Mouse (Mus musculus) CH12.LX (cell line): ENCODE results near the gene Rapgef4. TPM values are rescaled to one million over a fixed set of nuclear protein-coding genes. Genes with fewer than 3 reads are reported as not detected.

ENCODE experiments used
- DNase-seq: peaks from one replicate; pipeline ENCODE4 v3.0.0-alpha.2; 2013; ENCODE audit errors: extremely low read depth
- H3K27ac ChIP-seq: 2 replicates; pipeline ENCODE4 v1.5.1; 2012; ENCODE audit warnings: low read depth, mild to moderate bottlenecking, control low read depth, moderate library complexity; ENCODE audit not compliant: insufficient read depth
- H3K27me3 ChIP-seq: replicated peaks from 2 replicates; pipeline ENCODE3; 2012; ENCODE audit warnings: inconsistent platforms
- H3K36me3 ChIP-seq, 2 experiments: replicated peaks in 1 of 2; 2 replicates each; pipeline versions ENCODE3 to v1.6.1; 2012; ENCODE audit warnings: inconsistent platforms in 1 of 2, low read length in 1 of 2, mild to moderate bottlenecking in 1 of 2, mixed read lengths in 1 of 2, moderate library complexity in 1 of 2; ENCODE audit not compliant: control insufficient read depth in 1 of 2, insufficient read depth in 1 of 2
- H3K4me1 ChIP-seq, 2 experiments: 2 replicates each; pipeline ENCODE4 v1.6.1; 2012; ENCODE audit warnings: inconsistent platforms in 1 of 2, moderate library complexity in 1 of 2; ENCODE audit not compliant: insufficient read depth in 2 of 2, control insufficient read depth in 1 of 2
- H3K4me2 ChIP-seq: 2 replicates; pipeline ENCODE4 v1.6.1; 2012; ENCODE audit warnings: low read depth, mild to moderate bottlenecking, control low read depth; ENCODE audit not compliant: poor library complexity, insufficient read depth, severe bottlenecking
- H3K4me3 ChIP-seq, 3 experiments: fragments of 150-350 bp in 1 of 3; sonication (generic) in 1 of 3; replicated peaks in 1 of 3; 2 replicates each; pipeline versions ENCODE3 to v1.5.1; 2011 to 2012; ENCODE audit warnings: low read depth in 2 of 3, low read length in 2 of 3, mild to moderate bottlenecking in 2 of 3, moderate library complexity in 2 of 3, control low read depth in 1 of 3, improper control_type of control experiment in 1 of 3, inconsistent platforms in 1 of 3, mixed read lengths in 1 of 3; ENCODE audit not compliant: poor library complexity in 1 of 3
- H3K79me2 ChIP-seq: replicated peaks from 2 replicates; pipeline ENCODE4 v1.6.1; 2012; ENCODE audit warnings: mild to moderate bottlenecking, moderate library complexity; ENCODE audit not compliant: control insufficient read depth, poor library complexity, insufficient read depth, severe bottlenecking; ENCODE audit errors: extremely low read depth
- H3K9ac ChIP-seq: 2 replicates; pipeline ENCODE4 v1.6.1; 2012; ENCODE audit warnings: low read depth, mild to moderate bottlenecking, control low read depth, moderate library complexity; ENCODE audit not compliant: insufficient read depth
- H3K9me3 ChIP-seq: replicated peaks from 2 replicates; pipeline ENCODE3; 2012; ENCODE audit warnings: low read length, inconsistent platforms, mixed read lengths
- BHLHE40 ChIP-seq: IDR thresholded peaks from 2 replicates; pipeline ENCODE4 v1.6.1; 2011; ENCODE audit warnings: mild to moderate bottlenecking, low read depth, low read length, improper control_type of control experiment
- CHD1 ChIP-seq: IDR thresholded peaks from 2 replicates; pipeline ENCODE4 v1.6.1; 2012; ENCODE audit warnings: low read depth, low read length, improper control_type of control experiment, inconsistent platforms
- CHD2 ChIP-seq: IDR thresholded peaks from 2 replicates; pipeline ENCODE4 v1.6.1; 2011; ENCODE audit warnings: low read length, improper control_type of control experiment
- CTCF ChIP-seq, 2 experiments: IDR thresholded peaks in 1 of 2; conservative IDR thresholded peaks in 1 of 2; 2 replicates each; pipeline ENCODE4 v1.5.1; 2011 to 2012; ENCODE audit warnings: low read depth in 2 of 2, low read length in 2 of 2, improper control_type of control experiment in 1 of 2, inconsistent platforms in 1 of 2, mild to moderate bottlenecking in 1 of 2, moderate library complexity in 1 of 2
- E2F4 ChIP-seq: IDR thresholded peaks from 2 replicates; pipeline ENCODE4 v1.6.1; 2011; ENCODE audit warnings: low read depth, low read length, improper control_type of control experiment; ENCODE audit not compliant: insufficient replicate concordance
- ELF1 ChIP-seq: IDR thresholded peaks from 2 replicates; pipeline ENCODE4 v1.6.1; 2014; ENCODE audit warnings: low read depth, mild to moderate bottlenecking, inconsistent platforms, low read length, improper control_type of control experiment
- EP300 ChIP-seq: IDR thresholded peaks from 2 replicates; pipeline ENCODE4 v1.6.1; 2011; ENCODE audit warnings: low read length, improper control_type of control experiment
- ETS1 ChIP-seq: conservative IDR thresholded peaks from 2 replicates; pipeline ENCODE4 v1.6.1; 2012; ENCODE audit warnings: low read depth, mild to moderate bottlenecking, inconsistent platforms, low read length, improper control_type of control experiment, moderate library complexity
- GABPA ChIP-seq: IDR thresholded peaks from 2 replicates; pipeline ENCODE4 v1.6.1; 2012; ENCODE audit warnings: low read depth, low read length, improper control_type of control experiment, inconsistent platforms; ENCODE audit not compliant: insufficient replicate concordance
- HCFC1 ChIP-seq: IDR thresholded peaks from 2 replicates; pipeline ENCODE4 v1.6.1; 2012; ENCODE audit warnings: low read depth, mild to moderate bottlenecking, inconsistent platforms, low read length, improper control_type of control experiment
- IRF4 ChIP-seq: IDR thresholded peaks from 2 replicates; pipeline ENCODE4 v1.6.1; 2014; ENCODE audit warnings: low read depth, mild to moderate bottlenecking, inconsistent platforms, low read length, improper control_type of control experiment
- JUN ChIP-seq: IDR thresholded peaks from 2 replicates; pipeline ENCODE4 v1.6.1; 2011; ENCODE audit warnings: low read depth, mild to moderate bottlenecking, low read length, improper control_type of control experiment, moderate library complexity; ENCODE audit not compliant: insufficient read depth
- JUND ChIP-seq: conservative IDR thresholded peaks from 2 replicates; pipeline ENCODE4 v1.6.1; 2011; ENCODE audit warnings: low read depth, low read length, improper control_type of control experiment
- MAFK ChIP-seq: IDR thresholded peaks from 2 replicates; pipeline ENCODE4 v1.6.1; 2011; ENCODE audit warnings: low read length, improper control_type of control experiment; ENCODE audit not compliant: insufficient replicate concordance
- MAX ChIP-seq: IDR thresholded peaks from 2 replicates; pipeline ENCODE4 v1.6.1; 2011; ENCODE audit warnings: low read length, improper control_type of control experiment
- MEF2A ChIP-seq: IDR thresholded peaks from 2 replicates; pipeline ENCODE4 v1.6.1; 2014; ENCODE audit warnings: low read depth, mild to moderate bottlenecking, inconsistent platforms, low read length, improper control_type of control experiment, borderline replicate concordance
- MXI1 ChIP-seq: IDR thresholded peaks from 2 replicates; pipeline ENCODE4 v1.6.1; 2011; ENCODE audit warnings: mild to moderate bottlenecking, low read depth, low read length, improper control_type of control experiment
- MYC ChIP-seq: IDR thresholded peaks from 2 replicates; pipeline ENCODE4 v1.6.1; 2011; ENCODE audit warnings: low read depth, mild to moderate bottlenecking, improper control_type of control experiment, low read length
- NELFE ChIP-seq: IDR thresholded peaks from 2 replicates; pipeline ENCODE4 v1.6.1; 2011; ENCODE audit warnings: low read depth, low read length, improper control_type of control experiment
- NRF1 ChIP-seq: IDR thresholded peaks from 2 replicates; pipeline ENCODE4 v1.6.1; 2014; ENCODE audit warnings: low read depth, mild to moderate bottlenecking, inconsistent platforms, low read length, improper control_type of control experiment, moderate library complexity
- PAX5 ChIP-seq: IDR thresholded peaks from 2 replicates; pipeline ENCODE4 v1.6.1; 2012; ENCODE audit warnings: low read length, inconsistent platforms, mixed read lengths
- POLR2A ChIP-seq: IDR thresholded peaks from 2 replicates; pipeline ENCODE4 v1.6.1; 2011; ENCODE audit warnings: low read depth, mild to moderate bottlenecking, improper control_type of control experiment, low read length
- RAD21 ChIP-seq: IDR thresholded peaks from 2 replicates; pipeline ENCODE4 v1.6.1; 2011; ENCODE audit warnings: low read depth, mild to moderate bottlenecking, low read length, improper control_type of control experiment, moderate library complexity
- SIN3A ChIP-seq: IDR thresholded peaks from 2 replicates; pipeline ENCODE4 v1.6.1; 2012; ENCODE audit warnings: low read length, improper control_type of control experiment, inconsistent platforms
- TBP ChIP-seq: conservative IDR thresholded peaks from 2 replicates; pipeline ENCODE4 v1.6.1; 2011; ENCODE audit warnings: low read depth, low read length, improper control_type of control experiment
- TCF12 ChIP-seq: IDR thresholded peaks from 2 replicates; pipeline ENCODE4 v1.6.1; 2014; ENCODE audit warnings: low read depth, mild to moderate bottlenecking, inconsistent platforms, low read length, improper control_type of control experiment
- USF1 ChIP-seq: IDR thresholded peaks from 2 replicates; pipeline ENCODE4 v1.6.1; 2014; ENCODE audit warnings: low read depth, mild to moderate bottlenecking, inconsistent platforms, low read length, improper control_type of control experiment
- USF2 ChIP-seq: conservative IDR thresholded peaks from 2 replicates; pipeline ENCODE4 v1.6.1; 2011; ENCODE audit warnings: low read depth, low read length, improper control_type of control experiment
- ZC3H11A ChIP-seq: IDR thresholded peaks from 2 replicates; pipeline ENCODE4 v1.6.1; 2012; ENCODE audit warnings: low read depth, mild to moderate bottlenecking, inconsistent platforms, low read length, improper control_type of control experiment
- ZKSCAN1 ChIP-seq: IDR thresholded peaks from 2 replicates; pipeline ENCODE4 v1.6.1; 2012; ENCODE audit warnings: low read depth, inconsistent platforms, low read length, improper control_type of control experiment, borderline replicate concordance
- dilution Hi-C: fragments of 300-500 bp; cut with MboI; formaldehyde crosslinking; loops from 2 replicates; pipeline ENCODE4 v1.14.3; 2020; ENCODE audit warnings: low sequenced_read_pairs; ENCODE audit not compliant: extremely low pct_unique_long_range_greater_than_20kb, extremely low pct_ligation_motif_present
- in situ Hi-C: fragments of 300-500 bp; cut with MboI; formaldehyde crosslinking; loops from 3 replicates; pipeline ENCODE4 v1.14.3; 2019; ENCODE audit warnings: low sequenced_read_pairs, low pct_ligation_motif_present, low pct_unique_long_range_greater_than_20kb, mixed read lengths
- polyA plus RNA-seq: library from polyadenylated mRNA; unstranded; fragments of >175 nt; gene quantifications from 2 replicates; pipeline ENCODE4 v1.2.1, GENCODE M21; 2012; ENCODE audit warnings: low read depth; ENCODE audit not compliant: insufficient read length
- total RNA-seq, 2 experiments: library from RNA; depleted of rRNA; stranded (reverse); fragments of 300-350 nt in 1 of 2; fragments of >200 nt in 1 of 2; gene quantifications; 2 replicates each; pipeline ENCODE4 v1.2.3; 2012 to 2014

Gene Rapgef4
- total and polyA plus RNA-seq, 3 experiments, result 0.12 to 0.13 TPM; not detected in 1

DNA sequence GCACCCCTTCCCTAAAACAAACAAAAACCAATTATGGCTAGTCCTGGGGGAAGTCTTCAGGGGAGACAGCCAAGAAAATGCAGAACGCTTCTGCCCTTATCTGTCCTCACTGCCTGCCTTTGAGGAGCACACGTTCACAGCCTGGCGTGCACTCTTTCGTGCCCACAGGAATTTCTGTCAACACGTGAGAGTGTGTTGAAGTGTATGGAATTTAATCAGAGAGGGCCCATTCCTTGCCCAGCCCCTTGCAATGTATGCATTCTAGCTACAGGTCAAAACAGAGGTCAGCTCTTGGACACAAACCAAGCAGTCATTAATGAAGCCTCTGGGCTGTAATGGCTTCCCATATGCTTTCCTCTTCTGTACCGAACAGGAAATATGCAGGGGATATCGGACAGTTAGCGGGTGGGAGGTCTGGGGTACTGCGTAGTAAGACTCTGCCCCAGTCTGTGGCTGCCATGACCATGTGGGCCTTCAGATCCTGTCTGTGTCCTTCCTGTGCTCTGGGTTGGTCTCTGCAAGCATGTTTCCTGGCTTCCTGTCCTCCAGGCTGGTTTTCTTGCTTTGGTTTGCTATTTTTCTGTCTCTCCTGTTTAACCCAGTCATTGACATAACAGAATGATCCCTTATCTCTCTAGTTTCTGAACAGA, 188.5 kb downstream of the Rapgef4 start:
- H3K4me1 ChIP-seq, result peaks cover 9 to 31% of the 10 kb centered on the region in 2 experiments
- no peak for TF ChIP-seq MEF2A
- TF ChIP-seq BHLHE40, result no peak
- no peak for TF ChIP-seq NRF1
- no peak for TF ChIP-seq HCFC1
- no peak for TF ChIP-seq NELFE
- TF ChIP-seq ZC3H11A, result no peak
- TF ChIP-seq PAX5, result no peak
- TF ChIP-seq CHD2, result no peak
- TF ChIP-seq CTCF (conservative IDR thresholded peaks at IDR 0.05 in 1 of 2, IDR thresholded peaks at IDR 0.05 in 1 of 2; ENCODE audit: low read depth in 2 of 2, low read length in 2 of 2), result no peak
- TF ChIP-seq IRF4, result no peak
- TF ChIP-seq, all 38 proteins: peak for 0
- DNase-seq, result no peak
- dilution Hi-C loops (no loop called here), in situ Hi-C loops (no loop called here)
- no peak overlapping the region for H3K27ac ChIP-seq
- no peaks in the 10 kb centered on the region for H3K9me3 ChIP-seq
- no peaks in the 10 kb centered on the region for H3K36me3 ChIP-seq
- H3K4me3 ChIP-seq, result no peak overlapping the region
- no peaks in the 10 kb centered on the region for H3K79me2 ChIP-seq
- H3K9ac ChIP-seq, result no peak overlapping the region
- H3K27me3 ChIP-seq, result no peaks in the 10 kb centered on the region
- H3K4me2 ChIP-seq, result no peak overlapping the region

DNA sequence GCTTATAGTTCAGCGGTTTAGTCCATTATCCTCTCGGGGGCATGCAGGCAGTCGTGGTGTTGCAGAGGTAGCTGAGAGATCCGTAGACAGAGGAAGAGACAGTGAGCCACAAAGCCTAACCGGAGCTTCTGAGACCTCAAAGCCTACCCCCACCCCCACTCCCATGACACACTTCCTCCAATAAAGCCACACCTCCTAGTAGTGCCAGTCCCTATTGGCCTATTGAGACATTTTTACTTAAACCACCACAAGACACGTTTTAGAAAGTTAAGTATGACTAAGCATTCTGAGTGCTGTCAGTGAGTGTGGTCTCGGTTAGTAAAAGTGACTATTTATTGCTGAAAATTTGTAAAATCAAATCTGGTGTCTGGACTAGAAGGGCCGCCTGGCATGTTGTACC, 189.5 kb downstream of the Rapgef4 start:
- Histone ChIP-seq H3K36me3 (no peaks in the 10 kb centered on the region), H3K9ac (no peak overlapping the region), H3K4me1 (peaks cover 9 to 31% of the 10 kb centered on the region in 2 experiments), H3K9me3 (no peaks in the 10 kb centered on the region), H3K27ac (no peak overlapping the region; the same call in 1 of the 2 replicates), H3K27me3 (no peaks in the 10 kb centered on the region), H3K4me3 (peak overlapping the region in 1 of 3 experiments; percentile 25), H3K4me2 (peak overlapping the region; percentile 67), H3K79me2 (no peaks in the 10 kb centered on the region)
- dilution Hi-C loops (no loop called here), in situ Hi-C loops (no loop called here)
- 0 out of 2 replicates have a peak, but pooled peaks have one; percentile 45 for TF ChIP-seq TBP
- TF ChIP-seq NRF1, result no peak
- TF ChIP-seq JUN, result peak; percentile 56; the same call in 1 of the 2 replicates
- no peak for TF ChIP-seq USF2
- peak; percentile 51 for TF ChIP-seq POLR2A
- no peak for TF ChIP-seq USF1
- TF ChIP-seq HCFC1, result peak; percentile 55
- peak; percentile 86 for TF ChIP-seq CHD2
- TF ChIP-seq E2F4, result no peak
- peak; percentile 83 for TF ChIP-seq ETS1
- no peak for TF ChIP-seq CHD1
- TF ChIP-seq SIN3A, result no peak
- TF ChIP-seq RAD21, result no peak
- peak; percentile 60; the same call in 1 of the 2 replicates for TF ChIP-seq MXI1
- TF ChIP-seq ELF1, result peak; percentile 56
- TF ChIP-seq ZC3H11A, result no peak
- 0 out of 2 replicates have a peak, but pooled peaks have one; percentile 40 for TF ChIP-seq TCF12
- peak; percentile 85 for TF ChIP-seq MAX
- peak; percentile 88 for TF ChIP-seq IRF4
- peak; percentile 50 for TF ChIP-seq EP300
- TF ChIP-seq BHLHE40, result peak; percentile 94
- TF ChIP-seq MAFK, result peak; percentile 86
- no peak for TF ChIP-seq GABPA
- no peak for TF ChIP-seq ZKSCAN1
- TF ChIP-seq MYC, result peak; percentile 62; the same call in 1 of the 2 replicates
- peak; percentile 63 for TF ChIP-seq JUND
- peak; percentile 94 for DNase-seq
